Mouse (Mus musculus) olfactory bulb, adult 2 months (tissue): Measurements from ENCODE around the gene Klf5.

Experiments
- CTCF ChIP-seq: fragments of 200-500 bp; IDR thresholded peaks from 2 replicates; pipeline ENCODE4 v1.5.1; 2012; ENCODE audit warnings: low read depth, mild to moderate bottlenecking, low read length, moderate library complexity; ENCODE audit not compliant: insufficient read depth
- POLR2A ChIP-seq: fragments of 200-500 bp; IDR thresholded peaks from 2 replicates; pipeline ENCODE4 v1.6.1; 2012; ENCODE audit warnings: mild to moderate bottlenecking, low read depth, low read length, moderate library complexity; ENCODE audit not compliant: insufficient read depth

DNA sequence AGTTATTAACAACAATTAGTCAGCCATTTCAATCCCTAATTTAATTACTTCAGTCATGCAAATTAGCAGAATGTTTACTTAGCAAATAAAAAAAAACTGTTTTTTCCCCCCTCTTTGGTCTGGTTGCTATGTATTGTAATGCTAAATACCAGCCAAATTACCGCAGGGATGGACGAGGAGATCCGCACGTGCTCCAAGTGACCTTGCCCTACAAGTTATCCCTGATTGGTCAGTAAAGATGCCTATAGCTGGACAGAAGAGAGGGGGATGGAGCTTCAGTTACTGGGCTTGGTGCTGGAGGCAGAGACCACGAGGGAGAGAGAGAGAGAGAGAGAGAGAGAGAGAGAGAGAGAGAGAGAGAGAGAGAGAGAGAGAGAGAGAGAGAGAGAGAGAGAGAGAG lies 31.7 kb upstream of the Klf5 start:
- no peak for TF ChIP-seq CTCF
- no peak for TF ChIP-seq POLR2A
